Mouse (Mus musculus) CD4-positive helper T cell, adult 2 months (primary cell): ENCODE results near the gene Cd28.
A peak's percentile ranks its signal among the peaks of the same experiment; 100 is the strongest.
"Not testable (repeated sequence)": the region's sequence is repeated elsewhere in the genome, so short reads cannot be mapped to it uniquely, and the experiment has no call there.

ENCODE experiments used
- DNase-seq: peaks from one replicate; pipeline ENCODE4 v3.0.0-alpha.2; 2012; ENCODE audit warnings: low read depth, missing footprints, low spot score

Gene Cd28

GRCm38 (mm10) chr1:60799795-60800345 is 83.3 kb downstream of the Cd28 start:
- DNase-seq, result no peak

GRCm38 (mm10) chr1:60801210-60801671 is 84.6 kb downstream of the Cd28 start:
- DNase-seq, result no peak

DNA sequence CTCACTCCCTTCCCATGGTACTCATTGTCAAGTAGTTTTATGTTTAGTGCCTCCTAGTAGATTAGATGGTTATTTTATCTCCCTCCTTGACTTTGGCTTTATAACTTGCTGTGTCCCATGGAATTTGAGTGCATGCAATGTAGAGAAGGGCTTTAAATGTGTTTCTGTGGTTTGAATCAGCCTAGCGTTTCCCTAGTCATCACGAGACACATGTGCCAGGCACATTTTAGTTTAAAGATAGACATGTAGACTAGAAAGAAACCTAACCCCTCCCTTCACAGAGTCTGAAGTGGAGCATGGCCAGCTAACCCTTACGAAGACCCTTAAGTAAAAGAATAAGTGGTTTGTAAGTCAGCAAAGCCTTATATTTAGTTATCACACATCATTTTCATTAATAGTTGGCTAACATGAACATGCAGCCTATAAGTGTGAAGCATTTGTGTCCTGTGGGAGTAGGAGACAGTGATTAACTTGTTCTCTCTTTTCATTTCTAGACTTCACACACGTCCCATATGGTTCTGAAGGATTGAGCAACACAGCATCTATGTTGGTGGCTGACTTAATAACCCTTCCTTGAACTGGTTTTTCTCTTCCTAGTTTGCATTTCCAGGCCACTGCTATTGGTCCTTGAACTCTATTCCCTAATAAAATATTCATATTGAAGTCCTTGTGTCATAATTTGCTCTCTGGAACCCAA is 86.7 kb downstream of the Cd28 start:
- no peak for DNase-seq

- DNase-seq, result no peak
Observed at GRCm38 (mm10) chr1:60803825-60804696, 87.5 kb downstream of the Cd28 start.

- DNase-seq, result no peak
Observed at GRCm38 (mm10) chr1:60805178-60805577, 88.6 kb downstream of the Cd28 start.

GRCm38 (mm10) chr1:60807748-60808147 is 91.1 kb downstream of the Cd28 start:
- DNase-seq, result no peak

GRCm38 (mm10) chr1:60808466-60808865 is 91.9 kb downstream of the Cd28 start:
- DNase-seq, result no peak

DNA sequence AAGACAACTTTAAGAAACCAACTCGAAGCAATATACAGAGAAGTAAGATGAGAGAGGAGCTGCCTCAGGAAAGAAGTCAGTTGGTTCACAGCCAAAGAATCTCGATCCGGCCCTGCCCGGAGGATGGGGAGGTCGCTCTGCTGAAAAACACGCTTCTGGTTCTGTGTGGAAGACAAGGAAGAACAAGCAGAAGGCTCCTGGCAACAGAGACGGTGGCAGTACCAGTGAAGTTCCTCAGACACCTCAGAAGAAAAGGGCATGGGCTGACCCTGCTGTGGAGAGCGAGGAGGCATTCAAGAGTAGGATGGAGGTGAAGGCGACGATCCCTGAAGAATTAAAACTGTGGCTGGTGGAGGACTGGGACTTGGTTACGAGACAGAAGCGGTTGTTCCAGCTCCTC is 92.6 kb downstream of the Cd28 start:
- no peak for DNase-seq

DNA sequence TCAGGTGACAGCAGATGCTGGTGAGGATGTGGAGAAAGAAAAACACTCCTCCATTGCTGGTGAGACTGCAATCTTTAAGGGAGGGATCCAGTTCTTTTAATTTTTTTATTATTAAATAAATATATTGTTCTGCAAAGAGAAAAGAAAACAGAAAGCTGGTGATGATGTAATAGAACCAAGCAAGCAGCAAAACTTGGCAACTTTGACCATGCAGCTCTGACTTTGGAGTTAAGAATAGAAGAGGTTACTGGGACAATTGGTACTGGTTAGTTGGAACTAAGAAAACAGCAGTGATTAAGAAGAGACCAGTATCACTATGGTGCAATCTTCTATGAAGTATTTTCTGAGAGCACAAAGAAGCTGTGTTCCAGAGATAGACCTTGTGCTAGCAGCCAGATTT is 94.2 kb downstream of the Cd28 start:
- no peak for DNase-seq

DNA sequence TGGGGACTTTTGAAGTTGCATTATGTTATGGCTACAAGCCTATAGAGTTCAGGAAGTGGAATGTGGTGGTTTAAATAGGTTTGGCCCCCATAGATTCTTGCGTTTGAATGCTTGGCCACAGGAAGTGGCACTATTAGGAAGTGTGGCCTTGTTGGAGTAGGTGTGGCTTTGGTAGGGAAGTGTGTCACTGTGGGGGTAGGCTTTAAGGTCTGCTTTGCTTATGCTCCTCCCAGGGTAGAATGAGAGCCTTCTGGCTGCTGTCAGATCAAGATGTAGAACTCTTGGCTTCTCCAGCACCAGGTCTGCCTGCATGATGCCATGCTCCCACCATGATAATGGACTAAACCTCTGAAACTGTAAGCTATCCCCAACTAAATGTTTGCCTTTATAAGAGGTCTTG is 95.4 kb downstream of the Cd28 start:
- peak; percentile 18 for DNase-seq

GRCm38 (mm10) chr1:60813411-60813810 is 96.8 kb downstream of the Cd28 start:
- peak; percentile 67 for DNase-seq

GRCm38 (mm10) chr1:60815912-60816311 is 99.3 kb downstream of the Cd28 start:
- DNase-seq, result no peak

DNA sequence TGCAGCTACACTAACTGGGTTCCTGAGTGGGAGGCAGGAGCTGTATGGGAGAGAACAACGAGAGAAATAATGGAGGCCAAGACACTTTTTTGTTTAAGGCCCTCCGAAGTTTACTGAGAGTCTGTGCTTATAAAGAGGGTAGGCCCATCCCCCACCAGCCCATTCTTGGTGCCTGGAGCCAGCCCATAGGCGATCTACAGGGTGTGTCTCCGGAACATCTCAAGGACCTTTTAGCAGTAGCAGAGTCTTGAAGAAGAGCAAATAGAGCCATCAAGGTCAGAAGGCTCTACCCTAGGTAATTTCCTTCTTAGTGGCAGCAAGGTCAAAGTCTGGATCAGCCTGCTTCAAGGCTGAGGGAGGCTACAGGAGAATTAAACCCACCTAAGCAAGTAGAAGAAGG is 101.9 kb downstream of the Cd28 start:
- DNase-seq, result not testable (repeated sequence)

DNA sequence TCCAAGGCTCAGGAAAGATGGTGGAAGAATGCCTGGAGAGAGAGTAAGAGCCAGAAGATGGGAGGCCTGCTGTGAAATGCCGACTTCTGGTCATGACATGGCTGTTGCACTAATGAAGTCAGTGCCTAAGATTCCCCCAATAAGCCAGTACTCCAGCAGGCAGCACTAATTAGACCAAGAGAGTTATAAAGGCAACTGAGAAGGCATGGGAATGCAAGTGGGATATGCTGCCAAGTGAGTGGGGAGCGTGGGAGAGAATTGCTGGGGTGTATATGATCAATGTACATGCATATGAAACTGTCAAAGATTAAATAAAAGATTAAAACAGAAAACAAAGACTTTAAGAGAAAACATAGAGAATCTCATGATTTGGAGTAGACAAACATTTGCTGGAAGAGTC is 103.4 kb downstream of the Cd28 start:
- DNase-seq, result no peak

DNA sequence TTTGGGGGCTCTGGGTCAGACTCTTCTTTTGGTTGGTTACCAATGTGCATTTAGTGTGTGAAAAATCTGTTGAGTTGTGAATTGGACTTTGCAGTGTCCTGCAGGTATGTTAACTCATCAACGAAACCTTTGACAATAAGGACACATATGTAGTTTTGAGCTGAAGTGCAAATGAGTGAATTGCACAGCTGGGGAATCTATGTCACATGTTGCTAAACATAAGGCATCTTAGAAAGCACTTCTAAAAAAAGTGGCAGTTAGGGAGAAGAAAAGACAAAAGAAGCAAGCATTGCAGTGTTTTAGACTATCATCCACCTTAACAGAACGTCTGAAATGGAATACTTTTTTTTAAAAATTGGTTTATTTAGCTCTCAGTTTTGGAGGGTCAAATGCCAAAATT is 104.4 kb downstream of the Cd28 start:
- DNase-seq, result no peak

DNA sequence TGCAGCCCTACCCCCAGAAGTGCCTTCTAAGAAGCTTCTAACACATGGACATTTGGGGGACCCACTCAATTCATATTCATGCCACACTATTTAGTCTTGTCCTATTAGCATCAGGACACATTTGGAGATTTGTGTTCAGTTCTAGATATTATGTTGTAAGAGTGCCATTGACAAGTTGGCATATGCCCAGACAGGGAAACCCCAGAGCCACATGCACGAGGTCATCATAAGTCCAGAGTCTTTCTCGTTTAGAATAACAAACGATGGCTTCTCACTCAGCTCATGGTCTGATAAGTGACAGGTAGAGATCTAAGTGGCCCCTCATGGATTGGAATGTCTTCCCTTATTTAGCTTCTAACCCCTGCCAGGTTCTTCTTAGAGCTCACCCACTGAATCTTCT is 105.0 kb downstream of the Cd28 start:
- no peak for DNase-seq
